Mouse (Mus musculus): ENCODE data around the gene Nrl.

The Nrl gene

GRCm38 (mm10) chr14:55484430-55485085 lies 40.2 kb downstream of the Nrl start:
- no peak for DNase-seq (ENCODE audit: low spot score in 2 of 2)

GRCm38 (mm10) chr14:55479629-55480028 lies 45.2 kb downstream of the Nrl start:
- DNase-seq (ENCODE audit: low spot score in 2 of 2) = no peak

DNA sequence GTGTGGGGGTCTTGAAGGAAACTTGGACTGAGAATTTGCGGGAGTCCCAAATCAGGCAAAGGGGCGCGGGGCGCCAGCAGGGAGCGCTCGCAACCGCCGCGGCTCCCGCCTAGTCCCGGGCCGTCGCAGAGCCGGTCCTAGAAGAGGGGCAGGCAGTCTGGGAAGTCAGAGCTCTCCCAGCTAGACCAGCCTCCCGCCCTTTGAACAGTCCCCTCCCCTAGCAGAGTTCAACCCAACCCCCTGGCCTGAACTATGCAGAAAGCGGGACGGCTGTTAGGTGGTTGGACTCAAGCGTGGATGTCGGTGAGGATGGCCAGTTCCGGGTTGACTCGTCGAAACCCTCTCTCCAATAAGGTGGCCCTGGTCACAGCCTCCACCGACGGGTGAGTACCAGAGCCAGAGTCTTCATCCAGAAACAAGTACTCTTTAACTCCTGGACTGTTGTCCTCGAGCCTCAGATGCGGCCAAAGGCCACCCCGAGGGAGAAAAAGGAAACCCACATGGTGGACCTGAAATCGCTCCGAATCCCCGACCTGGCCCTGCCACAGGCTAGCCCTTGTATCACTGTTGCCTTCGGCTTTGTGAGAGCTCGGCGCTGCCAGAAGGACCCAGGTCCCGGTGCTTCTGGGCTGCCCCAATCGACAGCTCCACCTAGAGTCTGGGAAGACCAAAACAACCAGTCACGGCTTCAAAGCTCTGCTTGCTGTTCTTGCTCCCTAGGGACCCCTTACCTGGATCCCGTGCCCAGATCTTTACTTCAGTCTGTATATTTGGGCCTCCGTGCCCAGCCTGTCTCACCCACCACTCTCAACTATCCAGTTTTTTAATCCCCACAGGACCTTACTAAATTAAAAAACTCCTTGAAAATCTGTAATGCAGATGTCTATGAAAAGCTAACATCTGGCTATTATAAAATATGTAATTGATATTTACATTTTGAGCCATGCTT lies 45.9 kb downstream of the Nrl start, which contains the start of gene Dhrs4:
Gene Dhrs4, plus strand, starts transcription at position 108 of the 949 bp plus-strand sequence.
- peak; percentile 80 to 87 for DNase-seq (ENCODE audit: low spot score in 2 of 2)

GRCm38 (mm10) chr14:55477829-55478228 lies 47.0 kb downstream of the Nrl start:
- no peak for DNase-seq (ENCODE audit: low spot score in 2 of 2)

DNA sequence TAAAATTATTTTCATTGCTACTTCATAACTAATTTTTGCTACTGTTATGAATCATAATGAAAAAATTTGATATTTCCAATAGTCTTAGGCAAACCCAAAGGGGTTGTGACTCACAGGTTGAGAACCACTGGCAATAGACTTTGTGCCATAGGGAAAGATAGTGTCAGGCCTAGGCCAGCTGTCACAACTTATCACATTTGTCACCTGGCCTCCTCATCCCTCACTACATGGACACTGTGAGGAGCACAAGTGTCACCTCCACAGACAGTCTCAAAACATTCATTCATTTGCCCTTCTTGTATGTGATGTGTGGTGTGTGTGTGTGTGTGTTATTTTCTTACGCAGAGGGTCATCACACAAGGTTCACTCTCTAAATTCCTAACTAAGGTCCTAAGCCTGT lies 47.4 kb downstream of the Nrl start:
- no peak for DNase-seq (ENCODE audit: low spot score in 2 of 2)

DNA sequence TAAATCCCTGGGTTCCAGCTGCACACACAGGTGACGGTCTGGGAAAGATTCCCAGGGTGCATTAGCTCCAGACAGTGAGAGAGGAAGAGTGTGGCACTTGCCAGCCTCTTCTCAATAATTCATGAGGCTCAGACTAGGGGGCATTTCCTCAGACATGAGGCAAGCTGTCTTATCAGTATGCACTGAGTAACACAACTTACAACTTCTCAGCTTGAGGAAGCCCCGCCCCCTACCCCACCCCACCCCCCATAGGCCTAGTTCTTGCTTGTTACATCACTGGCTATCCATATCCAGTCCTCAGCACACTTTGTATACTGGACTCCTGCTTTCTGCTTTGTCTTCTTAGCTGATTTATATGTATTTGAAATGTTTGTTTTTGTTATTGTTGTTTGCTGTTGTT lies 49.1 kb downstream of the Nrl start:
- no peak for DNase-seq (ENCODE audit: low spot score in 2 of 2)

GRCm38 (mm10) chr14:55470806-55471205 lies 54.0 kb downstream of the Nrl start:
- DNase-seq (ENCODE audit: low spot score in 2 of 2) = no peak

DNA sequence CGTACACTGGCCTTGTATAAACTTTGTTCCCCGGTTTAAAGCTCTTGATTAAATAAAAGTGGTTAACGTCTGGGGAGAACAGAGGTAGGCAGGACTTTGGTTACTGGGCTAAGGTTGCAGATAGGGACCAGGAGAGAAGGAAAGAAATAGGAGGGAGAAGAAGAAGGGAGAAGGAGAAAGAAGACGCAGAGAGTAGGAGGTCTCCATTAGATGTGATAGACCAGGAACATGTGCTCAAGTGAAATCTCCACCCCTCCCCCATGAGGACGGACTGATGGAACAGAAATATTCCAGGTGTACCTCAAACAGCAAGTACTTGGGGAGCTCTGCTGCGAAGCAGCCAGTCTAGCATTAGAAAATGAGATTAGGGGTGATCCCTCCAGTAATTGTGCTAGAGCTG lies 55.0 kb downstream of the Nrl start:
- DNase-seq (ENCODE audit: low spot score in 2 of 2) = no peak

GRCm38 (mm10) chr14:55469041-55469440 lies 55.7 kb downstream of the Nrl start:
- DNase-seq (ENCODE audit: low spot score in 2 of 2) = no peak
